Mouse (Mus musculus) ES-Bruce4 (cell line): ENCODE results near the gene Nhs. TPM values are rescaled to one million over a fixed set of nuclear protein-coding genes. Genes with fewer than 3 reads are reported as not detected.

ENCODE experiments used
- H3K27ac ChIP-seq: 2 replicates; pipeline ENCODE4 v1.5.1; 2012; ENCODE audit warnings: low read length, inconsistent platforms; ENCODE audit not compliant: insufficient read depth
- H3K27me3 ChIP-seq: 2 replicates; pipeline ENCODE4 v1.6.1; 2012; ENCODE audit warnings: mild to moderate bottlenecking, low read length, inconsistent platforms; ENCODE audit not compliant: control insufficient read depth, poor library complexity, insufficient read depth, severe bottlenecking
- H3K36me3 ChIP-seq: 2 replicates; pipeline ENCODE4 v1.6.1; 2012; ENCODE audit warnings: inconsistent platforms, mild to moderate bottlenecking, low read length, moderate library complexity; ENCODE audit not compliant: control insufficient read depth, poor library complexity, insufficient read depth, severe bottlenecking
- H3K4me1 ChIP-seq: one replicate; pipeline ENCODE4 v1.8.1; 2011; ENCODE audit warnings: low read length; ENCODE audit not compliant: control insufficient read depth, insufficient read depth
- H3K4me3 ChIP-seq: 2 replicates; pipeline ENCODE4 v1.5.1; 2011; ENCODE audit warnings: low read depth, mild to moderate bottlenecking, low read length
- H3K9ac ChIP-seq: 2 replicates; pipeline ENCODE4 v1.6.1; 2012; ENCODE audit warnings: low read depth, mild to moderate bottlenecking, inconsistent platforms; ENCODE audit not compliant: poor library complexity, severe bottlenecking
- H3K9me3 ChIP-seq: replicated peaks from 2 replicates; pipeline ENCODE4 v1.6.1; 2012; ENCODE audit warnings: mild to moderate bottlenecking, low read length, inconsistent platforms; ENCODE audit not compliant: control insufficient read depth, poor library complexity, insufficient read depth, severe bottlenecking
- CTCF ChIP-seq: IDR thresholded peaks from one replicate; pipeline ENCODE4 v1.8.1; 2011; ENCODE audit warnings: low read depth, low read length
- EP300 ChIP-seq: IDR thresholded peaks from 2 replicates; pipeline ENCODE4 v1.6.1; 2011; ENCODE audit warnings: low read depth, low read length; ENCODE audit not compliant: insufficient read depth
- POLR2A ChIP-seq: IDR thresholded peaks from one replicate; pipeline ENCODE4 v1.8.1; 2011; ENCODE audit warnings: low read length; ENCODE audit not compliant: insufficient read depth
- polyA plus RNA-seq: library from polyadenylated mRNA; stranded (reverse); fragments of >200 nt; gene quantifications from 2 replicates; pipeline ENCODE4 v1.2.4, GENCODE M21; 2011; ENCODE audit warnings: low read depth; ENCODE audit not compliant: missing spikeins, insufficient read depth, insufficient read length

Nhs gene
- polyA plus RNA-seq, 1 experiment = 4.2 TPM

GRCm38 (mm10) chrX:162113257-162113656, 46.3 kb downstream of the Nhs start:
- no peaks in the 10 kb centered on the region for H3K36me3 ChIP-seq
- H3K4me3 ChIP-seq = no peak overlapping the region
- no peak overlapping the region for H3K27ac ChIP-seq
- H3K9me3 ChIP-seq = no peaks in the 10 kb centered on the region
- H3K4me1 ChIP-seq = no peaks in the 10 kb centered on the region
- no peaks in the 10 kb centered on the region for H3K27me3 ChIP-seq
- H3K9ac ChIP-seq = no peak overlapping the region
- no peak for TF ChIP-seq POLR2A
- no peak for TF ChIP-seq EP300
- no peak for TF ChIP-seq CTCF

- no peak overlapping the region for H3K27ac ChIP-seq
- H3K27me3 ChIP-seq = no peaks in the 10 kb centered on the region
- no peaks in the 10 kb centered on the region for H3K36me3 ChIP-seq
- H3K9ac ChIP-seq = no peak overlapping the region
- H3K9me3 ChIP-seq = no peaks in the 10 kb centered on the region
- TF ChIP-seq CTCF (no peak), EP300 (no peak), POLR2A (no peak)
- no peak overlapping the region for H3K4me3 ChIP-seq
- no peaks in the 10 kb centered on the region for H3K4me1 ChIP-seq
Observed at GRCm38 (mm10) chrX:162102802-162103434, 56.6 kb downstream of the Nhs start.

GRCm38 (mm10) chrX:162098364-162098763, 61.2 kb downstream of the Nhs start:
- no peak for TF ChIP-seq POLR2A
- Histone ChIP-seq H3K4me3 (no peak overlapping the region), H3K27ac (no peak overlapping the region), H3K27me3 (no peaks in the 10 kb centered on the region), H3K9ac (no peak overlapping the region), H3K9me3 (no peaks in the 10 kb centered on the region), H3K36me3 (no peaks in the 10 kb centered on the region), H3K4me1 (no peaks in the 10 kb centered on the region)

GRCm38 (mm10) chrX:162087291-162087690, 72.2 kb downstream of the Nhs start:
- Histone ChIP-seq H3K4me1 (no peaks in the 10 kb centered on the region), H3K27me3 (no peaks in the 10 kb centered on the region), H3K36me3 (no peaks in the 10 kb centered on the region), H3K27ac (no peak overlapping the region), H3K9me3 (no peaks in the 10 kb centered on the region), H3K9ac (no peak overlapping the region), H3K4me3 (no peak overlapping the region)
- TF ChIP-seq EP300 = no peak
- no peak for TF ChIP-seq CTCF
- no peak for TF ChIP-seq POLR2A

GRCm38 (mm10) chrX:162085897-162086200, 73.7 kb downstream of the Nhs start:
- Histone ChIP-seq H3K9ac (no peak overlapping the region), H3K9me3 (no peaks in the 10 kb centered on the region), H3K27ac (no peak overlapping the region), H3K36me3 (no peaks in the 10 kb centered on the region), H3K27me3 (no peaks in the 10 kb centered on the region), H3K4me1 (no peaks in the 10 kb centered on the region), H3K4me3 (no peak overlapping the region)
- TF ChIP-seq EP300 (no peak), POLR2A (no peak), CTCF (no peak)

- Histone ChIP-seq H3K9ac (no peak overlapping the region), H3K9me3 (no peaks in the 10 kb centered on the region), H3K27me3 (no peaks in the 10 kb centered on the region), H3K4me1 (no peaks in the 10 kb centered on the region), H3K4me3 (no peak overlapping the region), H3K36me3 (no peaks in the 10 kb centered on the region), H3K27ac (no peak overlapping the region)
- no peak for TF ChIP-seq CTCF
- TF ChIP-seq POLR2A = no peak
- no peak for TF ChIP-seq EP300
Observed at GRCm38 (mm10) chrX:162085062-162085896, 74.3 kb downstream of the Nhs start.
